Mouse (Mus musculus) heart, postnatal 0 days (tissue): Measurements from ENCODE around the gene Nfia. TPM values are rescaled to one million over a fixed set of nuclear protein-coding genes. Genes with fewer than 3 reads are reported as not detected.

Source experiments
- ATAC-seq: fragments of 200-750 bp; cut with Nextera tagmentation; 2 replicates; pipeline ENCODE4 v1.8.0; 2017; ENCODE audit warnings: low read depth, moderate number of reproducible peaks, moderate library complexity; ENCODE audit not compliant: insufficient read depth
- DNase-seq: peaks from one replicate; pipeline ENCODE4 v3.0.0-alpha.2; 2016; ENCODE audit warnings: low spot score
- H3K27ac ChIP-seq: fragments of 300-500 bp; sonication (generic); 2 replicates; pipeline ENCODE4 v1.5.1; 2014; ENCODE audit warnings: low read depth, mild to moderate bottlenecking
- H3K27me3 ChIP-seq: fragments of 300-500 bp; sonication (generic); 2 replicates; pipeline ENCODE4 v1.6.1; 2014; ENCODE audit warnings: low read length, mixed read lengths; ENCODE audit not compliant: control insufficient read depth, insufficient read depth
- H3K36me3 ChIP-seq: fragments of 300-500 bp; sonication (generic); replicated peaks from 2 replicates; pipeline ENCODE4 v1.6.1; 2014; ENCODE audit warnings: low read length, mixed read lengths; ENCODE audit not compliant: control insufficient read depth, insufficient read depth
- H3K4me1 ChIP-seq: fragments of 300-500 bp; sonication (generic); 2 replicates; pipeline ENCODE4 v1.6.1; 2014; ENCODE audit warnings: antibody characterized with exemption; ENCODE audit not compliant: control insufficient read depth, insufficient read depth
- H3K4me2 ChIP-seq: fragments of 300-500 bp; sonication (generic); 2 replicates; pipeline ENCODE4 v1.6.1; 2014; ENCODE audit warnings: low read depth, mild to moderate bottlenecking, low read length, moderate library complexity
- H3K4me3 ChIP-seq: fragments of 300-500 bp; sonication (generic); 2 replicates; pipeline ENCODE4 v1.5.1; 2014; ENCODE audit warnings: low read depth, low read length
- H3K9ac ChIP-seq: fragments of 300-500 bp; sonication (generic); replicated peaks from 2 replicates; pipeline ENCODE4 v1.6.1; 2014; ENCODE audit warnings: low read depth, low read length, mixed read lengths
- H3K9me3 ChIP-seq: fragments of 300-500 bp; sonication (generic); replicated peaks from 2 replicates; pipeline ENCODE4 v1.6.1; 2016; ENCODE audit warnings: low read length; ENCODE audit not compliant: control insufficient read depth
- CTCF ChIP-seq: IDR thresholded peaks from 2 replicates; pipeline ENCODE4 v1.5.1; 2016; ENCODE audit warnings: antibody characterized with exemption, control low read depth, low read depth
- EP300 ChIP-seq: IDR thresholded peaks from 2 replicates; pipeline ENCODE4 v1.6.1; 2016; ENCODE audit warnings: antibody characterized with exemption, low read depth
- WGBS: fragments of 180-500 bp; shearing (Covaris S2); extraction: QIAGEN DNeasy Blood & Tissue Kit; methylation state at CpG from one replicate; pipeline ENCODE4 v1.1.7; 2014; 5-methylcytosine and 5-hydroxymethylcytosine counted together
- polyA plus RNA-seq: library from polyadenylated mRNA; unstranded; fragments of >200 nt; fragmentation: Nextera tagmentation; extraction: Ambion mirVana; gene quantifications from 2 replicates; pipeline ENCODE4 v1.2.1, GENCODE M21; 2015
- total RNA-seq: library from RNA; depleted of rRNA; stranded (reverse); fragments of >200 nt; gene quantifications from 2 replicates; pipeline ENCODE4 v1.2.3, GENCODE M21; 2014; ENCODE audit warnings: low replicate concordance

Gene Nfia
- total and polyA plus RNA-seq, 2 experiments from 2014 or later = 53.8 to 114 TPM

GRCm38 (mm10) chr4:98114966-98115365 is 342.4 kb downstream of the Nfia start:
- ATAC-seq (no peak), DNase-seq (no peak)
- Histone ChIP-seq H3K4me3 (no peak overlapping the region), H3K36me3 (peaks cover 21% of the 10 kb centered on the region; the same call in 1 of the 2 replicates), H3K4me2 (no peak overlapping the region), H3K4me1 (0 out of 2 replicates have a peak, but pooled peaks cover 7% of the 10 kb centered on the region), H3K9ac (no peak overlapping the region), H3K9me3 (no peaks in the 10 kb centered on the region), H3K27me3 (no peaks in the 10 kb centered on the region), H3K27ac (no peak overlapping the region; the same call in 1 of the 2 replicates)
- TF ChIP-seq EP300 (no peak), CTCF (no peak)
- 42% methylated on average over 2 of the region's 2 CpGs for WGBS

GRCm38 (mm10) chr4:98115401-98115800 is 342.9 kb downstream of the Nfia start:
- Histone ChIP-seq H3K36me3 (peaks cover 21% of the 10 kb centered on the region; the same call in 1 of the 2 replicates), H3K4me3 (no peak overlapping the region), H3K4me2 (no peak overlapping the region), H3K4me1 (0 out of 2 replicates have a peak, but pooled peaks cover 7% of the 10 kb centered on the region), H3K27ac (no peak overlapping the region; the same call in 1 of the 2 replicates), H3K27me3 (no peaks in the 10 kb centered on the region), H3K9me3 (no peaks in the 10 kb centered on the region), H3K9ac (no peak overlapping the region)
- ATAC-seq = no peak
- 90% methylated on average over 4 of the region's 4 CpGs for WGBS
- TF ChIP-seq CTCF = no peak
- TF ChIP-seq EP300 = no peak
- DNase-seq = no peak

- WGBS = 95% methylated on average over 7 of the region's 7 CpGs
- TF ChIP-seq EP300 (no peak), CTCF (no peak)
- H3K36me3 ChIP-seq = peaks cover 21% of the 10 kb centered on the region; the same call in 1 of the 2 replicates
- no peak overlapping the region for H3K4me3 ChIP-seq
- H3K4me2 ChIP-seq = no peak overlapping the region
- H3K9ac ChIP-seq = no peak overlapping the region
- 0 out of 2 replicates have a peak, but pooled peaks cover 7% of the 10 kb centered on the region for H3K4me1 ChIP-seq
- H3K27me3 ChIP-seq = no peaks in the 10 kb centered on the region
- ATAC-seq (no peak), DNase-seq (no peak)
- H3K27ac ChIP-seq = no peak overlapping the region
- no peaks in the 10 kb centered on the region for H3K9me3 ChIP-seq
These were observed 343.5 kb downstream of the Nfia start for GRCm38 (mm10) chr4:98116046-98116445.

GRCm38 (mm10) chr4:98118126-98118525 is 345.6 kb downstream of the Nfia start:
- Histone ChIP-seq H3K27me3 (no peaks in the 10 kb centered on the region), H3K9ac (no peak overlapping the region), H3K9me3 (no peaks in the 10 kb centered on the region), H3K4me3 (no peak overlapping the region), H3K4me2 (no peak overlapping the region), H3K36me3 (0 out of 2 replicates have a peak, but pooled peaks cover 16% of the 10 kb centered on the region), H3K27ac (no peak overlapping the region), H3K4me1 (0 out of 2 replicates have a peak, but pooled peaks cover 3% of the 10 kb centered on the region)
- TF ChIP-seq CTCF (no peak), EP300 (no peak)
- no peak for DNase-seq
- no peak for ATAC-seq
- WGBS = 61% methylated on average over 3 of the region's 3 CpGs

- Histone ChIP-seq H3K4me3 (no peak overlapping the region), H3K9ac (no peak overlapping the region), H3K27me3 (no peaks in the 10 kb centered on the region), H3K27ac (no peak overlapping the region), H3K4me2 (no peak overlapping the region), H3K9me3 (no peaks in the 10 kb centered on the region), H3K4me1 (no peaks in the 10 kb centered on the region), H3K36me3 (0 out of 2 replicates have a peak, but pooled peaks cover 16% of the 10 kb centered on the region)
- TF ChIP-seq CTCF (no peak), EP300 (no peak)
- DNase-seq (no peak), ATAC-seq (no peak; the same call in 1 of the 2 replicates)
- 74% methylated on average over 10 of the region's 10 CpGs for WGBS
These were observed 346.5 kb downstream of the Nfia start for GRCm38 (mm10) chr4:98118761-98119675.
